Mouse (Mus musculus) adrenal gland (tissue): ENCODE results near the gene BC048562.

ENCODE experiments used
- intact Hi-C: fragments of 180-260 bp; cut with DNase I; formaldehyde crosslinking; loops from one replicate; pipeline ENCODE4 v1.15.1; 2025
- long read RNA-seq, 2 experiments: library from polyadenylated mRNA; unstranded; transcript quantifications; one replicate each; pipeline ENCODE4 v2.0.0; 2020; ENCODE audit warnings: borderline replicate concordance in 1 of 2; ENCODE audit not compliant: insufficient replicate concordance in 1 of 2

Gene BC048562
- long read RNA-seq, experiment 1: 0 reads
- long read RNA-seq, experiment 2: 0 reads

DNA sequence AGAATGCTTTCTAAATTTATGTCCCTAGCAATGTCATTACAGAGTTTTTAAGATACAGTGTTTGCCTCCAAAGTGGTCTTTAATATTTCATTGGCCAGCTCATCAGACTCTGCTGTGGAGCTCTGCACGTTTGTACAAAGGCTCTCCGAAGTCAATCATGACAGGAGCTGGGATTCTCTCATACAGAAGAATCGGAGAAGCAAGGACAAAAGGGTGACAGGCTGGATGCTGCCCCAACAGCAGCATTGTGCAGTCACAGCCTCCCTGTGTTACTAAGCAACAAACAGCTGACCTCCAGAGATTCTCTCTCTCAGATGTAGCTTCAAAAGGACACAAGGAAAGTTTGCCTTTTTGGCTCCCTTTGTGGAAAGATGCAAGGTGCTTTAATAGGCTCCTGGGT, at the start of gene BC048562:
Gene BC048562 (plus strand): TSS at position 301 of the 400 bp plus-strand sequence.
- intact Hi-C loops: no loop called here

DNA sequence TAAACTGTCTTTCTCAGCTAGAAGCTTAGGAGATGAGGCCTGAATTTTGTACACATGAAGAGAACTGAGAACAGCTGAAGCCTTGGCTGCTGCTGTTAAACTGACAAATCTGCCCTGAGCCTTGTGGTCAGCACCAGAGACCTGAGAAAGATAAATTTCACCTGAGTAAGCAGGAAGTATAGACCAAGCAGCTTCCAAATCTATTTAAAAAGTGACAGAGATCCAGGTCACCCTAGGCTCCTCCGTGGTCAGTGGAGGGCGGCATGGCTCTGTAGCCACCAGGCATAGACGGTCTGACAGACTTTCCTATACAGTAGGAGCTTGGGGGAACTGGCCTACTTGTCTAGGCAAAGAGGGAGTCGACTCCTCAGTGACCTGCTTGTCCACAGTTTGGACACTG, 49.5 kb upstream of the BC048562 start:
- intact Hi-C loops: no loop called here

DNA sequence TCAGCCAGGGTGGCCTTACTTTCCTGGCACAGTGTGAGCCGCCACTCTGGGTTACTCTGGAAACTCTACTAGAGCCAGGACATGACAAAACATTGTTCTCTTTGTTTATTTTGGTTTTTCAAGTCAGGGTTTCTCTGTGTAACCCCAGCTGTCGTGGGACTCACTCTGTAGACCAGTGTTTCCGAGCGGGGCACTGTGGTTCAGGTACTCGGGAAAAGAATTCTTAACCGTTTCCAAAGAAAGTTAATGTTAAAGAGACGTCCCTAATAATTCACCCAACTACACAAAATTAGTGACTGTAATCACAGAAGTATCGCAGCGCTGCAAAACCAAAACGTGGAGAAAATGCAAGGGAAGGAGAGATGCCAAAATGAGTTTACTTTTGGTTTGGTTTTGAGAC, 47.7 kb upstream of the BC048562 start:
- intact Hi-C loops: no loop called here

DNA sequence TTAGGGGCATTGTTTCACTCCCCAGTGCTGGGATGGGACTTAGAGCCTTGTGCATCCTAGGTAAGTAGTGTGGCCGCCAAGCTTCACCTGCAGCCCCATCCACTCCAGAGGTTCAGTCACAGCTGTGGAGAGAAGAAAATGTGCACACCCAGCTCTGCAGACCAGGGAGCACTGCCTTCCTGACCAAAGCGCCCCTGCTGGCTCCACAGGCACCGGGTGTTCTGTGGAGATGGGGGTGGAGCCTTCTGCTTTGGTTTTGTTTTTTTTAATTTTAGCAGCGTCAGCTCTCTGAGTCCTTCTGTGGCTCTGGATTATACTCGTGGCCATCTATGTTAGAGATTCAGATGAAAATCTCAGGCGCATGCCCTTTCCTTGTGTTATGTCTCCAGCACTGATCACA, 47.1 kb upstream of the BC048562 start:
- intact Hi-C loops: no loop called here

DNA sequence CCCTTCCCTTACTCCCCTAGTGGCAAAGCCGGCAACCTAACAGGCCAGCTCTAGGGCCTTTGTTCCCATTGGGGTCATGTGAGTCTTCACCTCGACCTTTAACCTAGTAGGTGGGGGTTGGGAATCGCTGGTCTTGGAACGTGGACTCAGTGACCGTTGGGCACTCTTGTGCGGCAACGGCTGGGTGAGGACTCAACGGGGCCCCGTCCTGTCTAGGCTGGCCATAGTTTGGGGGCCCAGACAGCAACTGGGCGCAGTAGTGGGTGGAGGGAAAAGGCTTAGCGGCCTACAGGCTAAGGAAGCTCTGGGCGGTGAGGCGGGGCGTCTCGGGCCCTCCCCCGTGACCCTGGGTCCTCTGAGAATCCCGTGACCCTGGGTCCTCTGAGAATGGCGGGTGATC, 43.6 kb upstream of the BC048562 start, which contains the start of gene 1700102P08Rik:
Gene 1700102P08Rik (plus strand): TSS at position 130 of the 400 bp plus-strand sequence.
- intact Hi-C loops: no loop called here

DNA sequence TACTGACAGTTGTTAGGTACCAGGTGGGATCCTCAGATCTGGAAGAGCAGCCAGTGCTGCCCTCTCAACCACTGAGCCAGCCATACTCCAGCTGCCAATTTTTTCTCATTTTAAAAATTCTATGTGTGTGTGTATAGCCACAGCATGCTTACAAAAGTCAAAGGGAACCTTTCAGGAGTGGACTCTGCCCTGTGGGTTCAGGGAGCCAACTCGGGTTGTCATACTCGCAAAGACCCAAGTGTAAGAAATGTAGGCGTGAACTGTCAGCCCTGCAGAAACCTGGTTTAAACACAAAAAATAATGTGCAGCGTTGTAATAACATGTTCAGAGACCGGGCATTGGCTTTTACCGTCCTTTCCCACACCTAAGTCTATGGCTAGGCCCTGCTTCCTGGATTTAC, 42.1 kb upstream of the BC048562 start:
- intact Hi-C loops: no loop called here

DNA sequence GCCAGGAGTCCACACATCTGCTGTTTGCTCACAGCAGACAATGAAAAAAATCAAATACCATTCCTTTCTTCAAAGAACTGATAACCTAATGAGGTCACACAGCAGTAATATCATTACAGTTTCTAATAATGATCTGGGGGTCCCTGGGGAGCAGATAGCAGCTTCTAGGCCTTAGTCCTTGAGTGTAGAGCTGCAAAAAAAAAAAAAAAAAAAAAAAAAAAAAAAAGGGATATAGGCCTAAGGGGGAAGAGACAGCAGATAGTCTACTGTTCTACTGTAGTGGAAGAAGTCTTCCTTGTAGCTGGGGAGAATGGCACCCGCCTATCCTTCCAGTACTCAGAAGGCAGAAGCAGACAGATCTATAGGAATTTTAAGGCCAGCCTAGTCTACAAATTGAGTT, 40.9 kb upstream of the BC048562 start:
- intact Hi-C loops: no loop called here

DNA sequence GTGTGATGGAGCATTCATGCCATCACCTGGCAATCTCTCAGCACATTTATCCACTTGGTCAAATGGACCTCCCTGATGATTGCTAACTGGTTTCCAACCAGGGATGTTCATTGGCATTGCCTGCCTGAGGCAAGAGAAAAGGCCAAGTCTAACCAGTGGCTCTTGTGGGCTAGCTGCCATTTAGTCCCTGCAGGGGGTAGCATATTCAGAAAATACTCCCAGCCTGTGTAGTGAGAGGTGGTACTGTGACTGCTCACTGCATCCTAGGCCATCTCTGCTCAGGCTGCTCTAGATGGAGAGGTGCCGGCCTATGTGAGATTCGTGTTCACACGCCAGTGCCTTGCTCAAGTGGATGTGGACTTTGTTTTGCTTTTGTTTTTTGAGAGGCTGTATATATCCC, 38.0 kb upstream of the BC048562 start:
- intact Hi-C loops: no loop called here

DNA sequence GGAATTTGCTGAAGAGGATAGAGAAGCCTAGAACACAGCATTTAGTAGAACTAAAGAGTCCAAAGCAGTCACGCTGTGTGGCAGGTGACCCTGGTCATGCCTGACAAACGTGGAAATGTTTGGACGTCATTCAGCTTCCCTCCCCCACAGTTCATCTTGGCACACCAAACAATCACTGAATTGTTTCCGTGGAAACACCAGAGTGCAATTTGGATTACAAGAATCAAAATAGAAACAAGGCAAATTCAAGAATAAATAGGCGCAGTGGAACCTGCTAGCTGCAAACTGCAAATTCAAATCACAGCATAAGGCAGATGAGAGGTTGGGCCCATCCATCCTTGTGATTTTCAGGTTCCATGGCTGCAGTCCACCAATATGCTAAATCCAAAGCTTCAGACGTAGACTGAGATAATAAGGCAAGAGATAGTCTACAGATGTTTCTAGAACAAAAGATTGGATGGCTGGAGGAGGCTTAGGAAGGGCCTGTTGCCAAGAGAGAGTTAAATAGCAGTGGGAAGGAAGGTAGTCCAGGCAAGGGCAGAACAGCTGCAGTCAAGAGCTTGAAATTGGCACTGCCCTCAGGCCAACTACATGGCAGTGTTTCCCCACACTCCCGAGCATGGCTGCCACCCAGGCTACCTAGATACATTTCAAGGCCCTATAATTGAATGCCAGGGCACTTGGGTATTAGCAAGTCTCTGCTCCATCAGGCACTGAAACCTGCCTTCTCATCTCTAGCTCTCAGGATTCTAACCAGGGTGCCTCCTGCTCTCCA, 34.9 kb upstream of the BC048562 start:
- intact Hi-C loops: no loop called here

DNA sequence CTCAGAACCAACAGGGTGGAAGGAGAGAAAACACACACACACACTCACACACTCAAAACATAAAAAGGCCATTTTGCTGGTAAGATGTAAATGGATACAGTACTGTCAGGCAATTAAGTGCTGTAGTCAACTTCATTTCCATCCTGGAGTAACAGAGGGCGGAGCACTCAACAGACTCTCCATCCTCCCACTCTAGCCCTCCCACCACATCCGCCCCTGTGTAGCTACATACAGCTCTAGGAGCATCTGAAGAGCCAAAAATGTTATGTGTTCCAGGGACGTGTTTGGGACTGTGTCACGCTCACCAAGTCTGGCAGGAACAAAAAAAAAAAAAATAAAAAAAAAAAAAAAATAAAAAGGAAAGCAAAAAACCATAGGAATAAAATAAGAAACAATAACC, 33.2 kb upstream of the BC048562 start:
- intact Hi-C loops: no loop called here

DNA sequence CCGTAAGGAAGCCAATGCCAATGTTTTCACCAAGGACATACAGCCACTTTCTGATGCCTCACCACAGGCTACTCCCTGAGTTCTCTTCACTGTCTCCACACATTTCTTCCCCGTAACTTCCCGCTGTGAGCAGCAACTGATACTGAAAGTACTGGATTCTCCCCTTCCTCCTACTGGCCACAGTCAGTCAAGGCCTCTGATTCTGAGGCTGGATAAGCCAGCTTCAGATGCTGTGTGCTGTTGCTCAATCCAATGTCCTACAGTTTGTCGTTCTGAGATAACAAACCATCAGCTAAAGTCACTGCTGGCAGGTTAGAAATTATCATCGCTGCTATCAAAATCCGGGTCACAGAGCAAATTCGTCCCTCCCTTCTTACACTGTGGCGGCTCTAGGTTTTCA, 31.8 kb upstream of the BC048562 start:
- intact Hi-C loops: no loop called here

DNA sequence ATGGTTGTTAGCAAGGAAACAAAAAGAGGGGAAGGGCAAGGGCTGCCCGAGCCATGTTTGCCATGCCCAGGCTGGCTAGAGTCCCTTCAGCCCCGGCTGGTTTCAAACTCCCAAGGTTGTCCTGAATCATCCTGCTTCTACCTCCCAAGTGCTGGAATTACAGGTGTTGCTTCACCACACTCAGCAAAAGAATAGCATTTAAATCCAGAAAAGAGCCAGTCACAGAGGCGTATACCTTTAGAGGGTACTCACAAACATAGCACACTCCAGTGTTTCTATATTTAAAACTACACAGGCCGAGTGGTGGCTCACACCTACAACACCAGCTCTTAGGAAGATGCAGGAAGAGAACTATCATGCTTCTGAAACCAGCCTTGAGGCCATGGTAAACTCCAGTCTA, 26.7 kb upstream of the BC048562 start:
- intact Hi-C loops: no loop called here

DNA sequence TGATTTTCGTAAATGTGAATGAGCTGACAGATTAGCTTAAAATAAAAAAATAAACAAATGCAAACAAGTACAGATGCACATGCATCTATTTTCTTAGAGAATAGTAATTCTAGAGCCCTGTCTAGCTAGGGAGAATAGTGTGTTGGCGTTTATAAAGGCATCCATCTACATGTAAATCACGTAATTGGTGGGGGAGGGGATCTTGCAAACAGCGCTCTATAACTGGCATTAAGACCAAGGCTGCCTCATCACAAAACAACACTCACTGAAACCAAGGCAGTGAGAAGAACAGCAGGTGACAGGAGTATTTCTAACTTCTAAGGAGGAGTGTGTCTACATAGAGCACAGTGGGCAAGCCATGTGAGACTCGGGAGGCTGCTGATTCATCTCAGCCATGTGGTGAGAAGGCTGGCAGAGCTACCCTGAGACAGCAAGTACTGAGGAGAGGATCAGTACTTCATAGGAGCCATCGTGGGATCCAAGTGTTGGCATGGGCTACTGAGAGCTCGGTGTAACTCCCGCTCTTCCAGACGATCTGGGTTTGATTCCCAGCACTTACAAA, 24.8 kb upstream of the BC048562 start:
- intact Hi-C loops: no loop called here

DNA sequence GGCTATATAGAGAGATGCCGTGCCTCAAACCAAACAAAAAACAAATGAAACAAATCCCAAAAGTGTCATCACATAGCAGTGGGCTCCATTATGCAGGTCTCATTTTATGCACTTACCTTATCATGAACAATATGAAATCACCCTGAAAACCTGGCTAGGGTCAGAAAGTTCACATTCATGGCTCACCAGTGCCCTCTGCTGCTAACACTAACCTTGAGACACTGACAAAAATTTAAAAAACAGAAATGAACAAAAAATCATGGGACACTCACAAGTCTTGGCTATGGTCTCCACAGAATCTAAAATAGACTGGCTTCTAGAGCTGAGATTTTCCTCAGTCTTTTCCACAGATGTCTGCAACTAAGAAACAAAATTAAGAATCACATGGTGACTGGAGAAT, 24.1 kb upstream of the BC048562 start:
- intact Hi-C loops: no loop called here

DNA sequence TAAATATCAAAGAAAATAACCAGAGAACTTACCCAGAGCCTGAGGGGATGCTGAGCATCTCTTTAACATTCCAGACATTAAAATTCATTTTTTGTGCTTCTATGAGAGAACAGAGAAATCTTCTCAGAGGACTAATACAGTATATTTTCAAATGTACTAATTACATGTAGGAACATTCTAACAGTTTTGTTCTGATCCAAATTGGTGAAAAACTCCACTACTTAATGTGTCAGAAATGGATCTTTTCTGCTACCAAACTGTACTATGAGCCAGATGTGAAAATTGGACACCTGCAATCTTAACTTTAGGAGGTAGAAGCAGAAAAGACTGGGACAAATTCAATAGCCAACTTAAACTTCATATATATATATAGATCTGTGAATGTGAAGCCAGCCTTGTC, 7.9 kb upstream of the BC048562 start, which contains the start of gene Ccdc36:
Gene Ccdc36 (minus strand): TSS at position 101 of the 400 bp plus-strand sequence.
- intact Hi-C loops: no loop called here

DNA sequence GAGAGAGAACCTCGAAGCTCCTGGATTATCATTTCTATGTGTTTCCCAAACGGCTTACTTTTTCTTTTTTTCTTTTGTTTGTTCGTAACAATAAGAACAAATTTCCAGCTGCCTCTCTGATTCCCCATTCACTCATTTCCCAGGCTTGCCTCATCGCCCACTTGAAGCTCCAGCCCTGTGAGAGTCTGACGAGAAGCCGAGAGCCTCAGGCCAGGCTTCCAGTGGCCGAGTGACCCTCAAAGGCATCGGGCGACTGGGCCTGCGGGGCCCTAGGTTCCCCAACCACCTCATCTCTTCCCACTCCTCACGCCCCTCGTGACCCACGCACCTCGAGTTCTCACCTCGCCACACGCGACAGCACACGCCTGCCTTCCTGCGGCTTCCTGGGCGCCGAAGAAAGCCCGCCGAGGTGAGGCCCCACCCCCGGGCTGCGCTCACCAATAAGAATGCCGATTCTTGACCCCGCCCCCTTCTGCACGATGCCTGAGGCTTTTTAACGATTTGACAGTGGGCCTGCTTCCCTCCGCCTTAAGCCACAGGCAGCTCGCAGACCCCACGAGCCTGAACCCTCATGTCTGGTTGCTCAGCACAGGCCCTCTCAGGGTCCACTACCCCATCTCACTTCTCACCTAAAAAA, 4.7 kb upstream of the BC048562 start:
- intact Hi-C loops: no loop called here

DNA sequence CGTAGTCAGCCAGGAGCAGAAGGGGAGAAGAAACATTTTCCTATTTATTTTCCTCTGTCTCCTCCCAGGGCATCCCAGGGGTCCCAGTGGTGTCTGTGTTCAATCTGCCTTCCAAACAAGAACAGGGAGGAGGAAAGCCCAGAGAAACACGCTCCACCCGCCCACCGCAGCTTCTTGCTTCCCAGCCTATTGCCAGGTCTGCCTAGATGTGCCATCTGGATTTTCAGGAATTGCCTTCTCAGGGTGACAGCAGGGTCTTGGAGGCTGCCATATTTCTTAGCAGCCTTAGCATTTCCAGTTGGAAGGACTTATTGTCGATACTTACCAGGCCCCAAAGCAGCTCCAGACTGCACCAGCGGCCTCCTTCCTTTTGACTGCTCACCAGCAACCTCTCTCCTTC, 2.9 kb downstream of the BC048562 start:
- intact Hi-C loops: no loop called here

DNA sequence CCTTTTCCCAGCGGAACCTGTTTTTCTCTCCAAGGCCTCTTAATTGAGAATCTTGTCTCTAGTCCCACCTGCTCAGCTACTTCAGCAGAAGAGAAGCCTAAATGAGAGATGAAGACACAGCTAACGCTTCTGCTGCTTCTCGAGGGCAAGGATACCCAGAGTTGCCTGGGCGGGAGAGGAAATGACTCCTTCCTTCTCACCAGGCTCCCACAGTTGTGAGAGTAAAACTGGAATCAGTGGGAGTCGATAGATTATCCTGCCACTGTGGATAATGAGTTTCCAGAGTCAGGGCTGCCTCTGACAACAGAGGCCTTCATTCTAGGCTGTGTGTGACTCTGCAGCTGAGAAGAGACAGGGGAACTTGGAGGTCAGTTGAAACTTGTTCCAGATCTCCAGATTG, 4.2 kb downstream of the BC048562 start:
- intact Hi-C loops: no loop called here

DNA sequence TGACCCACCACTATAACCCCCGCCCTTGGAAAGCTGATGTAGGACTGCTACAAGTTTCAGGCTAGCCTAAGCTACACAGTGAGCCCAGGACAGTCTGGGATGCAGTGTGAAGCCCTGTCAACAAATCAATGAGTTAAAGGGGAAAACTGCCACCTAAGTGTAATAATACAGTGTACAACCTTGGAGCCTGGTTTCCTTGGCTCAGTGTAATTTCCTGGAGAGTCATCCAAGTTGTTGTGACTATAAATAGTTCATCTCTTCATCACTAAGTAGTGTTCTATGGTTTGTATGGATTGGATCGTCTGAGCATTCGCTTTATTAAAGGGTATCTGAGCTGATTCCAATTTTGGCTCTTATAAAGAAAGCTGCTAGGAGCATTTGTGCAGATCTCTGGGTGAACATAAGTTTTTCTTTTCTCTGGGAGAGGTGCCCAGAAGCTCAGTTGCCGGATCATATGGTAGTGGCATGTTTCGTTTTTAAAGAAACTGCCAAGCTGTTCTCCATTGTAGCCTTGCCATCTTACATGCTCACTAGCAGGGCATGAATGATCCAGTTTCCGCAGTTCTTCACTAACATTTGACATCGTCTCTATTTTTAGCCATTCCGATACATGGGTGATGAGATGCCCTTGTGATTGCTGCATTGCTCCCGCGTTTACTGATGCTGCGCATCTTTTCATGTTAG, 5.1 kb downstream of the BC048562 start:
- intact Hi-C loops: no loop called here

DNA sequence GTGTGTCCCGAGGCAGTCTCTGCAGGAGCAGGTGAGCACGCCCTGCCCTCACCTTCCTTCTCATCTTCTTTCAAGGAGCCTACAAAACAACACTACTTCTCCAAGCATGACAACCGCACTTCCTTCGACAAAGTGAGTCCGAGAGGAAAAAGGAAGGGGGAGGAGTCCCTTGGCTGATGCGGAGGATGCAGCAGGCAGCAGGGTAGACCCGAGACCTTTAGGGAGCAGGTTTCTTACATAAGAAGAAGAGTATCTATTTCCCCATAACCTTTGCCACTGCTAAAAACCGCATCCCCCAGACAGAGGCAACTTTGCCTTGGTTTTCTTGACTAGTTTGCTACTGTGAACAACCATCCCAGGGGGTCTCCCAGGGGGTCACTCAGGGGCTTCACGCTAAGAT, 8.8 kb downstream of the BC048562 start:
- intact Hi-C loops: no loop called here

DNA sequence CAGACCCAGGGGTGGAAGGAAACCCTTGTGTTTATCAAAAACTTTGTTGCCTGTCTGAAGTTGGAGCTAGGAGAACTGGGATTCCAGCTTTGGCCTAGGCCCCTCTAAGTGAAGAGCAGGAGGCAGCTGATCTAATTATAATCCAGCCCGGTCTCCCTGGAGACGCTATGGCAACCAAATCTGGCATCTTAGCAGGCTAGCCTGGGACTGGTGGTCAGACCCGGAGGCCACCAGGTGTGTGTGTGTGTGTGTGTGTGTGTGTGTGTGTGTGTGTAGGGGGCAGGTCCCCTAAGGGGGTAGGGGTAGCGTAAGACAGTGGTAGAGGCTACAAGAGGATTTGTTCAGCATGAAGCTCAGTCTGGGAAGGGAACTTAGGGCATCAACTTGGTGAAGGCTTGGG, 13.6 kb downstream of the BC048562 start:
- intact Hi-C loops: no loop called here
